ENCODE assay signal across 9 mouse cellular contexts in the genomic region with DNA sequence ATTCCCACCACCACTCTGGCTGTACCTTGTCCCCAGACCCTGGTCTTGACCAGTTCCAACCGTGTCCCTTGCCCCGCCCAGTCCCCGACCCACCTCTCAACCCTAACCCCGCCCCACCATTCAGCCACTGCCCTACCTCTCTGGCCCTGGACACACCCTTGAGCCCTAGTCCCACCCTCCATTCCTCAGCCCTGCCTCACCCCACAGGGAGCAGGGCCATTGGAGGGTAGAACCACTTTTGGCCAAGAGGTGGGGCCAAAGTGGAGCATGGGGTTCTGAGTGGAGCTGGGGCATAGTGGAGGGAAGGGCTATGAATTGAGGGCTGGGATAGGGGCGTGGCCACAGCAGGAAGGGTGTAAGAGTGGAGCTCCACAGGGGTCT. TPM values are rescaled to one million over a fixed set of nuclear protein-coding genes. Genes with fewer than 3 reads are reported as not detected.
DNase-seq lines count a peak whose midpoint lies in the region; ATAC-seq lines count a peak whose summit lies in the region.
"Had no signal": no experiment of that assay in that cellular context is flagged by ENCODE, and none has a peak within 500 bp of the region (broad histone marks: within the 10 kb centered on the region; RNA-seq: fewer than 3 reads in every experiment).

No protein-coding gene starts in this region.

- H3K4me1 ChIP-seq in hindbrain, embryonic 13.5 days (replicated peaks): peaks cover 18% of the 10 kb centered on the region
- peaks cover 19% of the 10 kb centered on the region for H3K4me1 ChIP-seq in midbrain, embryonic 12.5 days

- H3K9me3 ChIP-seq in hindbrain, embryonic 13.5 days: no peaks in the 10 kb centered on the region
- no peaks in the 10 kb centered on the region for H3K9me3 ChIP-seq in midbrain, embryonic 12.5 days

- no peak overlapping the region for H3K4me3 ChIP-seq in hindbrain, embryonic 13.5 days
- H3K4me3 ChIP-seq in midbrain, embryonic 12.5 days: no peak overlapping the region

- H3K27ac ChIP-seq in hindbrain, embryonic 13.5 days: no peak overlapping the region
- H3K27ac ChIP-seq in midbrain, embryonic 12.5 days (replicated peaks): no peak overlapping the region
- H3K27ac ChIP-seq: macrophage had no signal

- H3K4me2 ChIP-seq in hindbrain, embryonic 13.5 days: no peak overlapping the region
- peak overlapping the region; percentile 58; the same call in 1 of the 2 replicates for H3K4me2 ChIP-seq in midbrain, embryonic 12.5 days (replicated peaks)

- no peak for ATAC-seq in frontal cortex, adult (ENCODE audit: low TSS enrichment)
- peak; percentile 23 for ATAC-seq in hindbrain, embryonic 13.5 days (ENCODE audit: low FRiP score)
- ATAC-seq in midbrain, embryonic 12.5 days (ENCODE audit: low FRiP score, low read depth): peak; percentile 5; the same call in 1 of the 2 replicates

- 0% methylated on average over 5 of the region's 5 CpGs for WGBS in hindbrain, embryonic 13.5 days
- 2% methylated on average over 5 of the region's 5 CpGs for WGBS in midbrain, embryonic 12.5 days

- H3K27me3 ChIP-seq in hindbrain, embryonic 13.5 days: peaks cover 83% of the 10 kb centered on the region
- H3K27me3 ChIP-seq in midbrain, embryonic 12.5 days: peaks cover 95% of the 10 kb centered on the region

- H3K36me3 ChIP-seq in hindbrain, embryonic 13.5 days: peaks cover 70% of the 10 kb centered on the region
- H3K36me3 ChIP-seq in midbrain, embryonic 12.5 days: peaks cover 29% of the 10 kb centered on the region

- no peak overlapping the region for H3K9ac ChIP-seq in hindbrain, embryonic 13.5 days
- H3K9ac ChIP-seq in midbrain, embryonic 12.5 days (replicated peaks): 0 out of 2 replicates have a peak overlapping the region, but pooled peaks have one; percentile 24

- peak; percentile 3 to 6 for DNase-seq in frontal cortex, postnatal 14 days (ENCODE audit: low spot score in 2 of 2)
- peak; percentile 23 for DNase-seq in retina, postnatal 1 day
- DNase-seq in retina, embryonic 14.5 days (ENCODE audit: low spot score): no peak
- DNase-seq in adrenal gland, postnatal 4 days (ENCODE audit: low spot score in 2 of 2): no peak
- DNase-seq in adrenal gland, adult 2 months: no peak

RNA-seq across cellular contexts. Expression of a gene that starts 9.8 kb away (rescaled TPM):
- polyA plus RNA-seq in hindbrain, embryonic 13.5 days (2015; fragmentation: Nextera tagmentation; extraction: Ambion mirVana): 21.3 and 22.4 TPM in 2 replicates
- polyA plus RNA-seq in midbrain, embryonic 12.5 days (2016; fragmentation: Nextera tagmentation; extraction: Ambion mirVana): 14.7 and 19.7 TPM in 2 replicates
- total RNA-seq in adrenal gland, postnatal 4 days (2021): 100 to 1,000 TPM; 120 to 129 TPM
- 100 to 1,000 TPM in 1 of 2 experiments, 10 to 100 TPM in 1; 80.8 to 126 TPM for total RNA-seq in adrenal gland, adult 2 months (2021)
- polyA plus RNA-seq in adrenal gland, adult 2 months (2012; rRNA removed): 142 and 171 TPM in 2 replicates

RNA-seq across cellular contexts. Expression of a gene that starts 17.3 kb away (rescaled TPM):
- polyA plus RNA-seq in hindbrain, embryonic 13.5 days (2015; fragmentation: Nextera tagmentation; extraction: Ambion mirVana): 61.3 and 69.0 TPM in 2 replicates
- 37.1 and 44.4 TPM in 2 replicates for polyA plus RNA-seq in midbrain, embryonic 12.5 days (2016; fragmentation: Nextera tagmentation; extraction: Ambion mirVana)
- total RNA-seq in adrenal gland, postnatal 4 days (2021): 1 to 10 TPM; 3.5 to 4.2 TPM
- total RNA-seq in adrenal gland, adult 2 months (2021): under 1 TPM; 0.55 to 0.78 TPM
- 1.4 and 2.2 TPM in 2 replicates for polyA plus RNA-seq in adrenal gland, adult 2 months (2012; rRNA removed)

RNA-seq across cellular contexts. Expression of a gene that starts 30.9 kb away (rescaled TPM):
- 56.0 and 62.1 TPM in 2 replicates for polyA plus RNA-seq in hindbrain, embryonic 13.5 days (2015; fragmentation: Nextera tagmentation; extraction: Ambion mirVana)
- polyA plus RNA-seq in midbrain, embryonic 12.5 days (2016; fragmentation: Nextera tagmentation; extraction: Ambion mirVana): 66.9 and 68.3 TPM in 2 replicates
- 100 to 1,000 TPM; 107 to 117 TPM for total RNA-seq in adrenal gland, postnatal 4 days (2021)
- total RNA-seq in adrenal gland, adult 2 months (2021): 100 to 1,000 TPM; 111 to 123 TPM
- polyA plus RNA-seq in adrenal gland, adult 2 months (2012; rRNA removed): 562 and 856 TPM in 2 replicates

RNA-seq across cellular contexts. Expression of a gene that starts 34.7 kb away (rescaled TPM):
- polyA plus RNA-seq in hindbrain, embryonic 13.5 days (2015; fragmentation: Nextera tagmentation; extraction: Ambion mirVana): 0.93 and 0.95 TPM in 2 replicates
- polyA plus RNA-seq in midbrain, embryonic 12.5 days (2016; fragmentation: Nextera tagmentation; extraction: Ambion mirVana): 0.41 and 0.77 TPM in 2 replicates
- total RNA-seq in adrenal gland, postnatal 4 days (2021): 1 to 10 TPM; 2.0 to 2.7 TPM
- total RNA-seq in adrenal gland, adult 2 months (2021): 1 to 10 TPM in 1 of 2 experiments, under 1 TPM in 1; 0.98 to 1.6 TPM
- polyA plus RNA-seq in adrenal gland, adult 2 months (2012; rRNA removed): 3.5 and 3.6 TPM in 2 replicates

RNA-seq across cellular contexts. Expression of a gene that starts 58.8 kb away (rescaled TPM):
- polyA plus RNA-seq in hindbrain, embryonic 13.5 days (2015; fragmentation: Nextera tagmentation; extraction: Ambion mirVana): 1.2 and 1.7 TPM in 2 replicates
- 0.58 and 1.0 TPM in 2 replicates for polyA plus RNA-seq in midbrain, embryonic 12.5 days (2016; fragmentation: Nextera tagmentation; extraction: Ambion mirVana)
- total RNA-seq in adrenal gland, postnatal 4 days (2021): 1 to 10 TPM in 1 of 2 experiments, under 1 TPM in 1; 0.67 to 1.2 TPM
- 1 to 10 TPM; 1.1 to 2.2 TPM for total RNA-seq in adrenal gland, adult 2 months (2021)
- polyA plus RNA-seq in adrenal gland, adult 2 months (2012; rRNA removed): 1.4 and 1.9 TPM in 2 replicates

Comparison
In these comparisons a context has a peak if more than half of its experiments do, and no peak if none do; other contexts are left out.
1. DNase-seq: peak in frontal cortex, postnatal 14 days (2 of 2) and retina, postnatal 1 day (single experiment); none in retina, embryonic 14.5 days (single experiment), adrenal gland, postnatal 4 days (0 of 2) and adrenal gland, adult 2 months (single experiment).
2. RNA of a gene that starts 17.3 kb away (polyA plus RNA-seq): 61.3 to 69.0 TPM in hindbrain, embryonic 13.5 days and 37.1 to 44.4 TPM in midbrain, embryonic 12.5 days; 1.4 to 2.2 TPM in adrenal gland, adult 2 months; every median in the first group is over 10 times any median in the second.